ENCODE assay signal across 13 mouse cellular contexts in the genomic region with DNA sequence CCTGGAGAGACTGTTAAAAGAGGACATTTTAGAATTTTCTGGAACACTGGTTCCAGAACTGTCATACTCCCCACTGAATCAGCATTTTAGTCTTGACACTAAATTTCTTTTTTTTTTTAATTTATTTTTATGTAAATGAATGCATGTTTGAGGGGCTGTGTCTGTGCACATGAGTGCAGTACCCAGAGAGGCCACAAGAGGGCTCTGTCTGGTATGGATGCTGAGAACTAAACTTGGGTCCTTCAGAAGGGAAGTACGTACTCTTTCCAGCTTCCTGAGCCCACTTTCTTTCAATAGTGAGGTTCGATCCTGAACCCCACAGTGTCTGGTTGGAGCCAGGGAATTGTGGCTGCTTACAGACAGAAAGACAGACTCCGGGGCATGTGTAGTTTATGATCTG. TPM values are rescaled to one million over a fixed set of nuclear protein-coding genes. Genes with fewer than 3 reads are reported as not detected.
DNase-seq lines count a peak whose midpoint lies in the region; ATAC-seq and TF ChIP-seq lines count a peak whose summit lies in the region.
"Had no signal": no experiment of that assay in that cellular context is flagged by ENCODE, and none has a peak within 500 bp of the region (broad histone marks: within the 10 kb centered on the region; RNA-seq: fewer than 3 reads in every experiment).

No protein-coding gene starts in this region.

- TF ChIP-seq EP300 in ES-Bruce4 (IDR thresholded peaks at IDR 0.05; ENCODE audit: insufficient read depth, low read depth, low read length), result no peak

- H3K4me1 ChIP-seq in kidney, postnatal 0 days (replicated peaks; ENCODE audit: insufficient read depth, low read length), result no peaks in the 10 kb centered on the region
- no peaks in the 10 kb centered on the region for H3K4me1 ChIP-seq in ES-Bruce4 (ENCODE audit: control insufficient read depth, insufficient read depth, low read length)

- ATAC-seq in kidney, postnatal 0 days (replicated peaks; ENCODE audit: low FRiP score, low read depth), result no peak
- ATAC-seq in megakaryocyte-erythroid progenitor cell, adult 5-6 weeks (replicated peaks; ENCODE audit: low FRiP score, low TSS enrichment, poor library complexity, severe bottlenecking), result no peak
- ATAC-seq: midbrain, embryonic 16.5 days had no signal

- peak; percentile 49; the same call in 1 of the 2 replicates for TF ChIP-seq CTCF in kidney, postnatal 0 days (IDR thresholded peaks at IDR 0.05; ENCODE audit: low read depth)
- peak; percentile 27 for TF ChIP-seq CTCF in ES-Bruce4 (IDR thresholded peaks at IDR 0.05; ENCODE audit: low read depth, low read length)

- no peak overlapping the region for H3K9ac ChIP-seq in kidney, postnatal 0 days (ENCODE audit: low read depth, low read length)
- no peak overlapping the region for H3K9ac ChIP-seq in ES-Bruce4 (ENCODE audit: low read depth, poor library complexity, severe bottlenecking)
- H3K9ac ChIP-seq: limb, embryonic 13.5 days had no signal

- H3K4me2 ChIP-seq in kidney, postnatal 0 days (ENCODE audit: low read length), result no peak overlapping the region
- H3K4me2 ChIP-seq: heart, embryonic 11.5 days; limb, embryonic 13.5 days had no signal

- no peak for DNase-seq in kidney, postnatal 0 days (ENCODE audit: low spot score)
- DNase-seq in kidney, adult 11 months, result no peak
- peak; percentile 43 for DNase-seq in 416B (ENCODE audit: low read depth)
- DNase-seq in lung, postnatal 36 days, result peak; percentile 31
- no peak for DNase-seq in frontal cortex, adult 2 months (ENCODE audit: extremely low spot score in 1 of 2, low spot score in 1 of 2)
- DNase-seq in layer of hippocampus, adult 9-10 months (ENCODE audit: low spot score), result no peak
- DNase-seq: cerebellum, adult 18-20 months; kidney, adult 18-20 months had no signal

- H3K36me3 ChIP-seq in kidney, postnatal 0 days (ENCODE audit: insufficient read depth, low read length), result no peaks in the 10 kb centered on the region
- H3K36me3 ChIP-seq in ES-Bruce4 (ENCODE audit: control insufficient read depth, insufficient read depth, low read length, poor library complexity, severe bottlenecking), result no peaks in the 10 kb centered on the region
- H3K36me3 ChIP-seq: limb, embryonic 13.5 days had no signal

- H3K4me3 ChIP-seq in kidney, postnatal 0 days (replicated peaks; ENCODE audit: low read depth, low read length), result no peak overlapping the region
- no peak overlapping the region for H3K4me3 ChIP-seq in ES-Bruce4 (ENCODE audit: low read depth, low read length)
- H3K4me3 ChIP-seq: limb, embryonic 13.5 days had no signal

- H3K27me3 ChIP-seq in kidney, postnatal 0 days (ENCODE audit: insufficient read depth, low read length), result no peaks in the 10 kb centered on the region
- no peaks in the 10 kb centered on the region for H3K27me3 ChIP-seq in ES-Bruce4 (ENCODE audit: control insufficient read depth, insufficient read depth, low read length, poor library complexity, severe bottlenecking)

- no peak overlapping the region for H3K27ac ChIP-seq in kidney, postnatal 0 days
- no peak overlapping the region for H3K27ac ChIP-seq in ES-Bruce4 (ENCODE audit: insufficient read depth, low read length)
- H3K27ac ChIP-seq: limb, embryonic 13.5 days had no signal

- no peak for TF ChIP-seq POLR2A in ES-Bruce4 (IDR thresholded peaks at IDR 0.05; ENCODE audit: insufficient read depth, low read length)

- 99% methylated on average over 3 of the region's 3 CpGs for WGBS in kidney, postnatal 0 days

- H3K9me3 ChIP-seq in kidney, postnatal 0 days (replicated peaks; ENCODE audit: low read length), result no peaks in the 10 kb centered on the region
- no peaks in the 10 kb centered on the region for H3K9me3 ChIP-seq in ES-Bruce4 (replicated peaks; ENCODE audit: control insufficient read depth, insufficient read depth, low read length, poor library complexity, severe bottlenecking)
- H3K9me3 ChIP-seq: limb, embryonic 13.5 days had no signal

RNA-seq across cellular contexts. Expression of a gene that starts 12.6 kb away (rescaled TPM):
- polyA plus RNA-seq in kidney, postnatal 0 days (2015; fragmentation: Nextera tagmentation; extraction: Ambion mirVana), result not detected in 2 replicates
- not detected in 2 replicates for polyA plus RNA-seq in ES-Bruce4 (2011; ENCODE audit: insufficient read depth, insufficient read length, low read depth, missing spikeins)
- polyA plus RNA-seq in frontal cortex, adult 2 months (2012; rRNA removed), result not detected in 2 replicates
- 0.50 TPM in 1 of 2 replicates, not detected in the other for total RNA-seq in megakaryocyte-erythroid progenitor cell, adult 5-6 weeks (2014; fragmentation: Nextera tagmentation)
- not detected in 2 replicates for total RNA-seq in megakaryocyte-erythroid progenitor cell, adult 5-6 weeks (2017)
- polyA plus RNA-seq: heart, embryonic 11.5 days; limb, embryonic 13.5 days; midbrain, embryonic 16.5 days had no signal

Comparison
In these comparisons a context has a peak if more than half of its experiments do, and no peak if none do; other contexts are left out.
1. DNase-seq: peak in 416B (single experiment) and lung, postnatal 36 days (single experiment); none in kidney, postnatal 0 days (single experiment), kidney, adult 11 months (single experiment), frontal cortex, adult 2 months (0 of 2) and layer of hippocampus, adult 9-10 months (single experiment).